Mouse (Mus musculus): ENCODE data around the gene Zbtb5.

DNA sequence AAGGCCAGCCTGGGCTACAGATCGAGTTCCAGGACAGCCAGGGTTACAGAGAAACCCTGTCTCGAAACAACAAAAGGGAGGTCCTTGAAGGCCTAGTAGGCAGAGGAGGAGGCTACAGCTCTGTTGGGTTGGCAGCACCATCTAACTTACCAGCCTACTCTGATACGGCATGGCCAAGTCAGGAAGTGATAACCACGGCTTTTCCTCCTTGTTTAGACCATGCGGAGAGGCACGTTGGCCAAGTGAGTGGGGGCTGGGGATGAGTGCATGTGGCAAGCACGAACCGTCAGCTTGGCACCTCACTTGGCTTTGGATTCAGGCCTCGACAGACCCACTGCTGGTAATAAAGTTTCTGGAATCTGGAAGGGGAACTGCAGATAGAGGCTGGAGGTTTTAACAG is 20.4 kb upstream of the Zbtb5 start:
- no peak for TF ChIP-seq POLR2A (IDR thresholded peaks at IDR 0.05; ENCODE audit: insufficient read depth, low read depth, low read length)
- no peak for TF ChIP-seq CTCF (IDR thresholded peaks at IDR 0.05; ENCODE audit: insufficient read depth, low read depth, low read length)
